14 mouse cellular contexts compared by ENCODE assay signal in genomic region chr8:92839876-92840275, GRCm38 (mm10). TPM values are rescaled to one million over a fixed set of nuclear protein-coding genes. Genes with fewer than 3 reads are reported as not detected.
A peak's percentile ranks its signal among the peaks of the same experiment; 100 is the strongest.
DNase-seq lines count a peak whose midpoint lies in the region; ATAC-seq and TF ChIP-seq lines count a peak whose summit lies in the region.
"Had no signal": no experiment of that assay in that cellular context is flagged by ENCODE, and none has a peak within 500 bp of the region (broad histone marks: within the 10 kb centered on the region; RNA-seq: fewer than 3 reads in every experiment).

No protein-coding gene starts in this region.

- H3K79me2 ChIP-seq in heart, adult 2 months (replicated peaks; ENCODE audit: control insufficient read depth, insufficient read depth, low read length): no peaks in the 10 kb centered on the region

- 51% methylated on average over 7 of the region's 7 CpGs for WGBS in heart, adult 2 months
- 97% methylated on average over 7 of the region's 7 CpGs for WGBS in midbrain, embryonic 14.5 days

- no peak overlapping the region for H3K4me2 ChIP-seq in midbrain, embryonic 14.5 days (ENCODE audit: low read length)
- H3K4me2 ChIP-seq: liver, embryonic 13.5 days; neural tube, embryonic 12.5 days had no signal

- TF ChIP-seq EP300 in heart, adult 2 months (IDR thresholded peaks at IDR 0.05; ENCODE audit: insufficient read depth, low read depth, low read length): no peak

- no peaks in the 10 kb centered on the region for H3K27me3 ChIP-seq in heart, adult 2 months (ENCODE audit: control insufficient read depth, insufficient read depth, low read length)
- no peaks in the 10 kb centered on the region for H3K27me3 ChIP-seq in midbrain, embryonic 14.5 days (ENCODE audit: control insufficient read depth, insufficient read depth, low read length)
- H3K27me3 ChIP-seq: liver, embryonic 13.5 days; neural tube, embryonic 12.5 days; Patski had no signal

- ATAC-seq in common myeloid progenitor, adult 5-6 weeks (replicated peaks; ENCODE audit: low read depth, poor library complexity, severe bottlenecking): peak; percentile 87
- ATAC-seq in midbrain, embryonic 14.5 days (ENCODE audit: low FRiP score, low TSS enrichment): no peak
- ATAC-seq: Patski had no signal

- no peaks in the 10 kb centered on the region for H3K36me3 ChIP-seq in heart, adult 2 months (ENCODE audit: control insufficient read depth, insufficient read depth, low read length)
- no peaks in the 10 kb centered on the region; the same call in 1 of the 2 replicates for H3K36me3 ChIP-seq in midbrain, embryonic 14.5 days (ENCODE audit: control insufficient read depth, insufficient read depth, low read length)
- H3K36me3 ChIP-seq: liver, embryonic 13.5 days had no signal

- no peaks in the 10 kb centered on the region for H3K9me3 ChIP-seq in midbrain, embryonic 14.5 days (ENCODE audit: control insufficient read depth, low read length)
- H3K9me3 ChIP-seq: liver, embryonic 13.5 days; midbrain, embryonic 10.5 days; neural tube, embryonic 12.5 days had no signal

- no peak for TF ChIP-seq POLR2A in heart, adult 2 months (IDR thresholded peaks at IDR 0.05; ENCODE audit: insufficient read depth, low read depth, low read length)

- peak overlapping the region; percentile 19; the same call in 1 of the 2 replicates for H3K4me3 ChIP-seq in heart, adult 2 months
- H3K4me3 ChIP-seq in midbrain, embryonic 14.5 days (replicated peaks; ENCODE audit: low read depth, low read length): no peak overlapping the region
- H3K4me3 ChIP-seq: liver, embryonic 13.5 days; midbrain, embryonic 10.5 days; neural tube, embryonic 12.5 days had no signal

- intact Hi-C loops in heart, adult 2 months (cut with DNase I): no loop called here
- intact Hi-C loops in left cerebral cortex, postnatal 14 days (cut with DNase I): no loop called here

- no peak overlapping the region for H3K9ac ChIP-seq in heart, adult 2 months (ENCODE audit: low read depth, low read length)
- no peak overlapping the region for H3K9ac ChIP-seq in midbrain, embryonic 14.5 days (replicated peaks; ENCODE audit: low read length)
- H3K9ac ChIP-seq: liver, embryonic 13.5 days; neural tube, embryonic 12.5 days had no signal

- H3K4me1 ChIP-seq in heart, adult 2 months (ENCODE audit: control insufficient read depth, insufficient read depth, low read length): peaks cover 7% of the 10 kb centered on the region
- no peaks in the 10 kb centered on the region for H3K4me1 ChIP-seq in midbrain, embryonic 14.5 days (ENCODE audit: control insufficient read depth, insufficient read depth, low read length)
- H3K4me1 ChIP-seq: liver, embryonic 13.5 days; midbrain, embryonic 10.5 days; neural tube, embryonic 12.5 days had no signal

- H3K27ac ChIP-seq in heart, adult 2 months: peak overlapping the region; percentile 30
- H3K27ac ChIP-seq in midbrain, embryonic 14.5 days (replicated peaks; ENCODE audit: low read depth, low read length): no peak overlapping the region
- H3K27ac ChIP-seq: liver, embryonic 13.5 days; midbrain, embryonic 10.5 days; neural tube, embryonic 12.5 days had no signal

- TF ChIP-seq CTCF in heart, adult 2 months (IDR thresholded peaks at IDR 0.05): no peak

- peak; percentile 60 to 76 for DNase-seq in heart, adult 2 months
- no peak for DNase-seq in heart, adult 8-10 months (ENCODE audit: low spot score)
- peak; percentile 60 for DNase-seq in adipocyte (ENCODE audit: low spot score)
- DNase-seq in lung, postnatal 36 days: peak; percentile 80
- no peak for DNase-seq in left cerebral cortex, postnatal 14 days (ENCODE audit: low spot score in 2 of 2)
- no peak for DNase-seq in midbrain, embryonic 14.5 days
- DNase-seq: cerebellum, adult 9-10 months; liver, embryonic 13.5 days; right cerebral cortex, adult 18-20 months; thymus, postnatal 25 days had no signal

RNA-seq across cellular contexts. Expression of gene Mmp2, which starts 12.8 kb away (rescaled TPM):
- total RNA-seq in heart, adult 2 months (2021): 10 to 100 TPM; 53.9 to 70.9 TPM
- 67.4 and 113 TPM in 2 replicates for polyA plus RNA-seq in heart, adult 2 months (2012; rRNA removed)
- 10 to 100 TPM; 40.5 to 55.1 (median 51.2) TPM for total RNA-seq in heart, adult 8-10 months (2022)
- total RNA-seq in common myeloid progenitor, adult 5-6 weeks (2017): 2.3 and 4.9 TPM in 2 replicates
- total RNA-seq in left cerebral cortex, postnatal 14 days (2021): 1 to 10 TPM; 5.8 to 6.2 TPM
- 8.6 and 22.2 TPM in 2 replicates for polyA plus RNA-seq in midbrain, embryonic 14.5 days (2014; fragmentation: Nextera tagmentation; extraction: Ambion mirVana)

RNA-seq across cellular contexts. Expression of gene Lpcat2, which starts 15.3 kb away (rescaled TPM):
- 1 to 10 TPM in 1 of 2 experiments, under 1 TPM in 1; 0.89 to 1.4 TPM for total RNA-seq in heart, adult 2 months (2021)
- 0.72 and 1.1 TPM in 2 replicates for polyA plus RNA-seq in heart, adult 2 months (2012; rRNA removed)
- 1 to 10 TPM in 2 of 4 experiments, under 1 TPM in 2; 0.72 to 3.4 (median 1.0) TPM for total RNA-seq in heart, adult 8-10 months (2022)
- 15.2 and 16.8 TPM in 2 replicates for total RNA-seq in common myeloid progenitor, adult 5-6 weeks (2017)
- total RNA-seq in left cerebral cortex, postnatal 14 days (2021): 10 to 100 TPM in 1 of 2 experiments, 1 to 10 TPM in 1; 8.3 to 11.1 TPM
- polyA plus RNA-seq in midbrain, embryonic 14.5 days (2014; fragmentation: Nextera tagmentation; extraction: Ambion mirVana): 6.8 and 7.1 TPM in 2 replicates

Comparison
In these comparisons a context has a peak if more than half of its experiments do, and no peak if none do; other contexts are left out.
1. DNase-seq: peak in heart, adult 2 months (2 of 2), adipocyte (single experiment) and lung, postnatal 36 days (single experiment); none in heart, adult 8-10 months (single experiment), left cerebral cortex, postnatal 14 days (0 of 2) and midbrain, embryonic 14.5 days (single experiment).